In genomic region chr8:119698960-119699359, GRCm38 (mm10) we compare ENCODE assay signal across 1 mouse cellular context.
A peak's percentile ranks its signal among the peaks of the same experiment; 100 is the strongest.
TF ChIP-seq lines count a peak whose summit lies in the region.

No protein-coding gene starts in this region.

TF ChIP-seq in MEL, 35 proteins besides CTCF, POLR2A, EP300 and RAD21:
- no peak for TF ChIP-seq CHD1 (IDR thresholded peaks at IDR 0.05; ENCODE audit: low read depth, low read length)
- TF ChIP-seq ZC3H11A (IDR thresholded peaks at IDR 0.05; ENCODE audit: low read depth, low read length), result peak; percentile 54; the same call in 1 of the 2 replicates
- TF ChIP-seq ETS1 (IDR thresholded peaks at IDR 0.05; ENCODE audit: low read depth, low read length), result no peak
- peak; percentile 87 for TF ChIP-seq SMC3 (IDR thresholded peaks at IDR 0.05; ENCODE audit: low read depth, low read length)
